Mouse (Mus musculus) hindbrain, embryonic 10.5 days (tissue): ENCODE results near the gene Teddm2. TPM values are rescaled to one million over a fixed set of nuclear protein-coding genes. Genes with fewer than 3 reads are reported as not detected.

Experiments
- DNase-seq: peaks from one replicate; pipeline ENCODE4 v3.0.0-alpha.2; 2017; ENCODE audit warnings: low spot score
- H3K27ac ChIP-seq: fragments of 300-500 bp; sonication (generic); 2 replicates; pipeline ENCODE4 v1.5.1; 2016; ENCODE audit warnings: mild to moderate bottlenecking, moderate library complexity
- H3K27me3 ChIP-seq: fragments of 300-500 bp; sonication (generic); 2 replicates; pipeline ENCODE4 v1.6.1; 2016; ENCODE audit warnings: mild to moderate bottlenecking; ENCODE audit not compliant: poor library complexity, insufficient read depth, severe bottlenecking
- H3K36me3 ChIP-seq: fragments of 300-500 bp; sonication (generic); 2 replicates; pipeline ENCODE4 v1.6.1; 2016; ENCODE audit warnings: mild to moderate bottlenecking, moderate library complexity
- H3K4me1 ChIP-seq: fragments of 300-500 bp; sonication (generic); replicated peaks from 2 replicates; pipeline ENCODE4 v1.6.1; 2016; ENCODE audit warnings: mild to moderate bottlenecking
- H3K4me3 ChIP-seq: fragments of 300-500 bp; sonication (generic); 2 replicates; pipeline ENCODE4 v1.5.1; 2016; ENCODE audit warnings: mild to moderate bottlenecking, moderate library complexity
- H3K9me3 ChIP-seq: fragments of 300-500 bp; sonication (generic); 2 replicates; pipeline ENCODE4 v1.6.1; 2016; ENCODE audit warnings: mild to moderate bottlenecking, moderate library complexity
- WGBS: fragments of 180-500 bp; shearing (Covaris S2); methylation state at CpG from one replicate; pipeline ENCODE4 v1.1.7; 2016; 5-methylcytosine and 5-hydroxymethylcytosine counted together
- polyA plus RNA-seq: library from polyadenylated mRNA; unstranded; fragments of >200 nt; fragmentation: Nextera tagmentation; extraction: Ambion mirVana; gene quantifications from 2 replicates; pipeline ENCODE4 v1.2.1, GENCODE M21; 2016

Teddm2 gene
- polyA plus RNA-seq = 0.46 and 0.56 TPM in 2 replicates

- peak within 1 kb of the TSS; percentile 98 for H3K27ac ChIP-seq
- under 1% methylated on average over 51 of the region's 51 CpGs for WGBS
- peaks cover 40% of the 10 kb centered on the region for H3K4me1 ChIP-seq
- peak; percentile 98 for DNase-seq
- no peaks in the 10 kb centered on the region for H3K9me3 ChIP-seq
- H3K4me3 ChIP-seq = peak within 1 kb of the TSS; percentile 92
- H3K36me3 ChIP-seq = peaks cover 24% of the 10 kb centered on the region
- peaks cover 16% of the 10 kb centered on the region for H3K27me3 ChIP-seq
Observed at GRCm38 (mm10) chr1:153899731-153900380, at the start of gene Teddm2, which contains the start of gene Glul. Gene Teddm2, minus strand, starts transcription at chr1:153900228. Gene Glul, plus strand, starts transcription at chr1:153899944.

GRCm38 (mm10) chr1:153947837-153948236 is 47.8 kb upstream of the Teddm2 start:
- 91% methylated on average over 6 of the region's 6 CpGs for WGBS
- no peaks in the 10 kb centered on the region for H3K27me3 ChIP-seq
- H3K36me3 ChIP-seq = no peaks in the 10 kb centered on the region
- no peaks in the 10 kb centered on the region for H3K9me3 ChIP-seq
- H3K4me1 ChIP-seq = peaks cover 8% of the 10 kb centered on the region
- H3K27ac ChIP-seq = no peak overlapping the region
- no peak overlapping the region for H3K4me3 ChIP-seq
- no peak for DNase-seq

GRCm38 (mm10) chr1:153946971-153947370 is 46.9 kb upstream of the Teddm2 start:
- no peak for DNase-seq
- Histone ChIP-seq H3K27me3 (no peaks in the 10 kb centered on the region), H3K4me1 (peaks cover 8% of the 10 kb centered on the region), H3K27ac (no peak overlapping the region), H3K9me3 (no peaks in the 10 kb centered on the region), H3K36me3 (no peaks in the 10 kb centered on the region), H3K4me3 (no peak overlapping the region)
- 30% methylated on average over 7 of the region's 7 CpGs for WGBS

GRCm38 (mm10) chr1:153945181-153945580 is 45.2 kb upstream of the Teddm2 start:
- H3K27me3 ChIP-seq = no peaks in the 10 kb centered on the region
- no peaks in the 10 kb centered on the region for H3K9me3 ChIP-seq
- no peak overlapping the region for H3K4me3 ChIP-seq
- H3K36me3 ChIP-seq = no peaks in the 10 kb centered on the region
- 67% methylated on average over 5 of the region's 5 CpGs for WGBS
- DNase-seq = no peak
- H3K4me1 ChIP-seq = peaks cover 8% of the 10 kb centered on the region
- no peak overlapping the region for H3K27ac ChIP-seq

- 88% methylated on average over 2 of the region's 2 CpGs for WGBS
- H3K36me3 ChIP-seq = no peaks in the 10 kb centered on the region
- no peaks in the 10 kb centered on the region for H3K4me1 ChIP-seq
- H3K4me3 ChIP-seq = no peak overlapping the region
- H3K27me3 ChIP-seq = no peaks in the 10 kb centered on the region
- DNase-seq = no peak
- no peaks in the 10 kb centered on the region for H3K9me3 ChIP-seq
- no peak overlapping the region for H3K27ac ChIP-seq
Observed at GRCm38 (mm10) chr1:153940986-153941385, 41.0 kb upstream of the Teddm2 start.

- H3K9me3 ChIP-seq = no peaks in the 10 kb centered on the region
- 96% methylated on average over 2 of the region's 2 CpGs for WGBS
- no peaks in the 10 kb centered on the region for H3K27me3 ChIP-seq
- DNase-seq = no peak
- no peaks in the 10 kb centered on the region for H3K36me3 ChIP-seq
- H3K27ac ChIP-seq = no peak overlapping the region
- H3K4me3 ChIP-seq = no peak overlapping the region
- no peaks in the 10 kb centered on the region for H3K4me1 ChIP-seq
Observed at GRCm38 (mm10) chr1:153937025-153937424, 37.0 kb upstream of the Teddm2 start.

- Histone ChIP-seq H3K27me3 (no peaks in the 10 kb centered on the region), H3K9me3 (no peaks in the 10 kb centered on the region), H3K4me1 (no peaks in the 10 kb centered on the region), H3K27ac (no peak overlapping the region), H3K4me3 (no peak overlapping the region), H3K36me3 (no peaks in the 10 kb centered on the region)
- WGBS = 87% methylated on average over 12 of the region's 12 CpGs
- no peak for DNase-seq
Observed at GRCm38 (mm10) chr1:153935844-153936380, 35.9 kb upstream of the Teddm2 start.

GRCm38 (mm10) chr1:153933772-153934171 is 33.7 kb upstream of the Teddm2 start:
- Histone ChIP-seq H3K4me3 (no peak overlapping the region), H3K36me3 (no peaks in the 10 kb centered on the region), H3K27ac (no peak overlapping the region), H3K27me3 (no peaks in the 10 kb centered on the region), H3K4me1 (no peaks in the 10 kb centered on the region), H3K9me3 (no peaks in the 10 kb centered on the region)
- DNase-seq = no peak
- 77% methylated on average over 1 of the region's 1 CpGs for WGBS

- H3K4me3 ChIP-seq = no peak overlapping the region
Observed at GRCm38 (mm10) chr1:153930431-153930830, 30.4 kb upstream of the Teddm2 start.

GRCm38 (mm10) chr1:153924395-153925385 is 24.7 kb upstream of the Teddm2 start:
- DNase-seq = no peak
- WGBS = 83% methylated on average over 6 of the region's 6 CpGs
- Histone ChIP-seq H3K27ac (no peak overlapping the region), H3K36me3 (no peaks in the 10 kb centered on the region), H3K27me3 (no peaks in the 10 kb centered on the region), H3K4me1 (peaks cover 6% of the 10 kb centered on the region; the same call in 1 of the 2 replicates), H3K9me3 (0 out of 2 replicates have a peak, but pooled peaks cover 2% of the 10 kb centered on the region), H3K4me3 (no peak overlapping the region)

More at GRCm38 (mm10) chr1:153930431-153930830, 30.4 kb upstream of the Teddm2 start:
- no peaks in the 10 kb centered on the region for H3K36me3 ChIP-seq
- H3K9me3 ChIP-seq = 0 out of 2 replicates have a peak, but pooled peaks cover 2% of the 10 kb centered on the region
- DNase-seq = no peak
- H3K27ac ChIP-seq = no peak overlapping the region
- no peaks in the 10 kb centered on the region for H3K27me3 ChIP-seq
- 90% methylated on average over 2 of the region's 2 CpGs for WGBS
- H3K4me1 ChIP-seq = no peaks in the 10 kb centered on the region

GRCm38 (mm10) chr1:153922571-153923021 is 22.6 kb upstream of the Teddm2 start:
- no peaks in the 10 kb centered on the region for H3K36me3 ChIP-seq
- no peak overlapping the region for H3K4me3 ChIP-seq
- DNase-seq = no peak
- H3K27me3 ChIP-seq = no peaks in the 10 kb centered on the region
- H3K27ac ChIP-seq = no peak overlapping the region
- H3K4me1 ChIP-seq = peaks cover 6% of the 10 kb centered on the region; the same call in 1 of the 2 replicates
- H3K9me3 ChIP-seq = no peaks in the 10 kb centered on the region
- WGBS = 43% methylated on average over 5 of the region's 5 CpGs

- Histone ChIP-seq H3K27ac (no peak overlapping the region), H3K36me3 (no peaks in the 10 kb centered on the region), H3K27me3 (no peaks in the 10 kb centered on the region), H3K4me1 (peaks cover 6% of the 10 kb centered on the region; the same call in 1 of the 2 replicates), H3K9me3 (no peaks in the 10 kb centered on the region), H3K4me3 (no peak overlapping the region)
- WGBS = 93% methylated on average over 3 of the region's 3 CpGs
- no peak for DNase-seq
Observed at GRCm38 (mm10) chr1:153921642-153922041, 21.6 kb upstream of the Teddm2 start.
